Mouse (Mus musculus): ENCODE measurements around the gene Gpr160.

The Gpr160 gene

GRCm38 (mm10) chr3:30904658-30905057 is 48.9 kb downstream of the Gpr160 start:
- DNase-seq = no peak

- no peak for DNase-seq
These were observed 61.4 kb downstream of the Gpr160 start for GRCm38 (mm10) chr3:30917160-30917559.

GRCm38 (mm10) chr3:30927664-30928063 is 71.9 kb downstream of the Gpr160 start:
- no peak for DNase-seq

- no peak for DNase-seq
These were observed 74.1 kb downstream of the Gpr160 start for GRCm38 (mm10) chr3:30929828-30930227.

GRCm38 (mm10) chr3:30934384-30934783 is 78.6 kb downstream of the Gpr160 start:
- DNase-seq = no peak
